Mouse (Mus musculus) embryonic facial prominence, embryonic 13.5 days (tissue): ENCODE results near the gene Arid1b. TPM values are rescaled to one million over a fixed set of nuclear protein-coding genes. Genes with fewer than 3 reads are reported as not detected.

Source experiments
- ATAC-seq: fragments of 200-750 bp; cut with Nextera tagmentation; 2 replicates; pipeline ENCODE4 v1.8.0; 2017; ENCODE audit warnings: low read depth; ENCODE audit not compliant: insufficient number of reproducible peaks, insufficient read depth, low FRiP score, low TSS enrichment
- H3K27ac ChIP-seq: fragments of 300-500 bp; sonication (generic); 2 replicates; pipeline ENCODE4 v1.5.1; 2015; ENCODE audit warnings: moderate library complexity, mild to moderate bottlenecking, inconsistent platforms
- H3K27me3 ChIP-seq: fragments of 300-500 bp; sonication (generic); 2 replicates; pipeline ENCODE4 v1.6.1; 2015; ENCODE audit warnings: mild to moderate bottlenecking, inconsistent platforms
- H3K36me3 ChIP-seq: fragments of 300-500 bp; sonication (generic); 2 replicates; pipeline ENCODE4 v1.6.1; 2015; ENCODE audit warnings: mild to moderate bottlenecking, inconsistent platforms
- H3K4me1 ChIP-seq: fragments of 300-500 bp; sonication (generic); 2 replicates; pipeline ENCODE4 v1.6.1; 2015; ENCODE audit warnings: inconsistent platforms
- H3K4me2 ChIP-seq: fragments of 300-500 bp; sonication (generic); 2 replicates; pipeline ENCODE4 v1.6.1; 2015; ENCODE audit warnings: moderate library complexity, mild to moderate bottlenecking, inconsistent platforms
- H3K4me3 ChIP-seq: fragments of 300-500 bp; sonication (generic); 2 replicates; pipeline ENCODE4 v1.5.1; 2015; ENCODE audit warnings: mild to moderate bottlenecking, inconsistent platforms
- H3K9ac ChIP-seq: fragments of 300-500 bp; sonication (generic); 2 replicates; pipeline ENCODE4 v1.6.1; 2015; ENCODE audit warnings: mild to moderate bottlenecking, inconsistent platforms
- H3K9me3 ChIP-seq: fragments of 300-500 bp; sonication (generic); 2 replicates; pipeline ENCODE4 v1.6.1; 2016; ENCODE audit warnings: inconsistent platforms
- WGBS: fragments of 180-500 bp; shearing (Covaris S2); methylation state at CpG from one replicate; pipeline ENCODE4 v1.1.7; 2015; ENCODE audit warnings: mixed read lengths; 5-methylcytosine and 5-hydroxymethylcytosine counted together
- polyA plus RNA-seq: library from polyadenylated mRNA; unstranded; fragments of >200 nt; fragmentation: Nextera tagmentation; extraction: Ambion mirVana; gene quantifications from 2 replicates; pipeline ENCODE4 v1.2.1, GENCODE M21; 2015

The Arid1b gene
- polyA plus RNA-seq, 1 experiment from 2014 or later = 13.0 TPM

DNA sequence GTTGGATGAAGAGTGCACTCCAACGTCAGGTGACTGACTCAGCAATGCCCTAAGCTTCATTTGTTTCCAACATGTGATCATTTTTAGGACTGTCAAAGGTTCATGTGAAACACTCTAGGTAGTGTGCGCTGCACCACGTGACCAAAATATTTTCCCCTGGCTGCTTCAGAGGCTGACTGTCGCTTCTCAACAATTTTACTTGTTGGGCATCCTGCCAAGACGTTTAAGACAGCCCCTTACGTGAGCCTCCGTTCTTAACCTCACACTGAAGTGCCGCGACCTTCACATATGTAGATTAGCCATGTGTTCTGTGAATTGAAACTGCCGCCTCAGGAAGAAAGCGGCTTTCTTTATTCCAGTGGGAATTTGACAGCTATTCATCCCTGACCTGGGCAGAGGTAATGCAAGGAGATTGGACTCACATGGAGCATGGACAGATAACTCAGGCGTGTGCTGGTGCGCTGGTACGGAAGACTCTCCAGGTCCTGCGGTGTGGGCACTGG lies 13.1 kb downstream of the Arid1b start:
- 18% methylated on average over 15 of the region's 15 CpGs for WGBS
- Histone ChIP-seq H3K27me3 (no peaks in the 10 kb centered on the region), H3K9me3 (no peaks in the 10 kb centered on the region), H3K36me3 (no peaks in the 10 kb centered on the region), H3K4me3 (0 out of 2 replicates have a peak overlapping the region, but pooled peaks have one; percentile 1), H3K4me1 (peaks cover 82% of the 10 kb centered on the region), H3K9ac (no peak overlapping the region), H3K27ac (no peak overlapping the region), H3K4me2 (peak overlapping the region; percentile 34)
- ATAC-seq = peak; percentile 38; the same call in 1 of the 2 replicates

DNA sequence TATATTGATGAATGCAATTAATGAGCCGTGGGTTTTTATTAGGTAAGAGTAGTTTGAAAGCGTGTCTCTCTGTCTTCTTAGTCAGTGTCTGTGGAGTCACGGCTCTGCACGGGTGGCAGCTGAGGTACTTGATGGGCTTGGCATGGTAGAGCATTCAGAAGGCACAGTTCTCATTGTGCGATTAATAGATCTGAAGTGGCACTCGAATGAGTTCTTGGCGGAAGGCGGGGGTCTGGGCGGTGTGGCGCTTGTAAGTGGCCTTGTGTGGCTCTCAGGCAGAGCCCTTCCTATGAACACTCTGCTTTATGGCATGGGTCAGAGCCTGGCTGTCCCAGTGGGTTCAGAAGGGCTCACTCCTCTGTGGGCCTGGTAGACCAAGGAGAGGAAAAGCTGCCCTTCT lies 14.1 kb downstream of the Arid1b start:
- H3K27ac ChIP-seq = no peak overlapping the region
- no peak for ATAC-seq
- 84% methylated on average over 10 of the region's 10 CpGs for WGBS
- H3K4me2 ChIP-seq = no peak overlapping the region
- H3K4me1 ChIP-seq = peaks cover 77% of the 10 kb centered on the region
- no peaks in the 10 kb centered on the region for H3K9me3 ChIP-seq
- H3K4me3 ChIP-seq = no peak overlapping the region
- no peaks in the 10 kb centered on the region for H3K27me3 ChIP-seq
- H3K36me3 ChIP-seq = no peaks in the 10 kb centered on the region
- H3K9ac ChIP-seq = no peak overlapping the region

DNA sequence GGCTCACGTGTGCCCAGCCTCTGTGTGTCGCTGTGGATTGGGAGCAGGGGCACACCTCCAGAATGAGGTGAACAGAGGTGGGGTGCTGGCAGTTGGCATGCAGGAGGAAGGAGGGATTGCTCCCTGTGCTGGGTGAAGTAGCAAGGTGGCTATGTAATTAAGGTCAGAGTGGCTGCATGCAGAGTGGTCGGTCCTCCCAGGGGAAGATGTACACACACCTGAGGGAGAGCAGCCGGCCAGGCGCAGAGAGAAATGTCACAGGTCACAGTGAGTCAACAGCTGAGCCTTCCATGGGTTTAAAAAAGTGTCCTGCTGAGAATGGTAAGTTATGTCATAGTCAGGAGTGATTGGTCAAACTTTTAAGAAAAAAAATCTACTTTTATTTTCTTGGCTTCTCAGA lies 14.6 kb downstream of the Arid1b start:
- WGBS = 69% methylated on average over 5 of the region's 5 CpGs
- no peak overlapping the region for H3K4me3 ChIP-seq

DNA sequence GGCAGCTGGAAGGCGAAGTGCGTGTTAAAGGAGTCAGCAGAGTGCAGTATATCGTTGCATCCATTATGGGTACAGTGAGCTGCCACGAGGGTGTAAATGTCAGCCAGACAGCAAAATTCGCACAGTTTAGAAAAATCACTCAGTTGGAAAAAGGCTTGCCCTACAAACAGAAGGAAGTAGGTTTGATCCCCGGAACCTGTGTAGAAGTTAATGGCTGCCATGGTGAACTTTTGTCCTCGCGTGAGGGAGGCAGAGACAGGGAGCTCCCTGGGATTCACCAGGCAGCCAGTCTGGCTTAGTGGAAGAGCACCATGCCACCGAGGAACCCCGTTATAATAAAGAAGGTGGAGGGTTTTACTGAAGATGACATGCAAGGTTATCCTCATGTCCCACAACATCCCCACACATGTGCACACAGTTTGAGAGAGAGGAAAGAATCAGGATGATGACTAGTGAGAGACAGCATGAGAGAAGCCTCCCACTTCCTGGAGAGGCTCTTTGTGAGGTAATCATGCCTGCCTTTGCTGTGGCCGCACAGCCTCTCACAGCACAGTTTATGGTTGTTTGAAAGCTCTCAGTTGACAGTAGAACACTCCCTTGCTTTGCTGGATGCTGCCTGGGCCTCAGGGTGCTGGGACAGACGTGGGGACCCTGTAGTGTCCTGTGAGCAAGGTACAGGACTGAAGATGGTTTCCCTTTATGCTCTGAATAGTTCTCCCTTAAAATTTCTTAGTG lies 15.6 kb downstream of the Arid1b start:
- Histone ChIP-seq H3K27ac (no peak overlapping the region), H3K4me2 (no peak overlapping the region), H3K36me3 (0 out of 2 replicates have a peak, but pooled peaks cover 4% of the 10 kb centered on the region), H3K9me3 (no peaks in the 10 kb centered on the region), H3K4me3 (no peak overlapping the region), H3K4me1 (peaks cover 68% of the 10 kb centered on the region), H3K9ac (no peak overlapping the region), H3K27me3 (no peaks in the 10 kb centered on the region)
- ATAC-seq = no peak
- WGBS = 74% methylated on average over 12 of the region's 12 CpGs

More for the DNA sequence above, 14.6 kb downstream of the Arid1b start:
- H3K27ac ChIP-seq = no peak overlapping the region
- H3K4me1 ChIP-seq = peaks cover 72% of the 10 kb centered on the region
- H3K4me2 ChIP-seq = no peak overlapping the region
- no peaks in the 10 kb centered on the region for H3K27me3 ChIP-seq
- H3K36me3 ChIP-seq = no peaks in the 10 kb centered on the region
- no peak for ATAC-seq
- no peaks in the 10 kb centered on the region for H3K9me3 ChIP-seq
- no peak overlapping the region for H3K9ac ChIP-seq

DNA sequence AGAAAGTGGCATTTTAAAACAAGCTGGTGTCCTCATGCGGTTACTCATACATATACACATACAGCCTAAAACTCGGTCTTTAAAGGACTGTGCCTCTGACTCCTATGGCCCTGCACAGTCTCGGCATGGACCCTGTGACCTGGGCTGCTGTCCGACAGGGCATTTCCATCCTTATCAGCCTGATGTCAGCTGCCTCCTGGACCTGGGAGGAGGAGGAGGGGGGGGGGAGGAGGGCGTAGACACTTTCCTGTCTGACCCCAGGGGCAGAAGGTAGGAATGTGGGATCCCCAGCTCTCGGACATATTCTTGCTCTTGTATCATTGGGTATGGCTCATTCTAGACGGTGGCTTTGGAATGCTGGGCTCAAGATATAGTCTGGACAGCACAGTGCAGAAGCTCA lies 16.6 kb downstream of the Arid1b start:
- Histone ChIP-seq H3K9ac (no peak overlapping the region), H3K4me1 (peaks cover 58% of the 10 kb centered on the region), H3K36me3 (0 out of 2 replicates have a peak, but pooled peaks cover 4% of the 10 kb centered on the region), H3K4me2 (no peak overlapping the region), H3K4me3 (no peak overlapping the region), H3K9me3 (no peaks in the 10 kb centered on the region), H3K27ac (no peak overlapping the region), H3K27me3 (no peaks in the 10 kb centered on the region)
- no peak for ATAC-seq
- WGBS = 56% methylated on average over 7 of the region's 7 CpGs

DNA sequence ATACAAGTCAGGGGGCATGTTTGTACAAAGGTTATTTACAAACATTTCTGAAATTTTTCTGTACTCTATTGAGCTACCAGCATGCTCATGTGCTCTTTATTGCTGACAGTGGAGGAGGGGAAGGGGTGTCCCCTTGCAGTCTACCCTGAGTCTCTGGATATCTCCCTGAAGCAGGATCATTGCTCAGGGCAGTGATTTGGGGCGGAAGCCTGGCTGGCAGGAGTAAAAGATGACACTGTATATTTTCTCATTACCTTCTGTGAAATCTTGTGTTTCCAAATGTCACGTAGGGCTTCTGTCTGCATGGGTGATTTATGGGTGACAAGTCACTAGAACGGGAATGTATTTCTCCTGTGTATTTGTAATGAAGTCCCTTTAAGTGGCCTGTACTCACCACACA lies 18.0 kb downstream of the Arid1b start:
- 0 out of 2 replicates have a peak, but pooled peaks cover 4% of the 10 kb centered on the region for H3K36me3 ChIP-seq
- H3K9ac ChIP-seq = no peak overlapping the region
- no peaks in the 10 kb centered on the region for H3K27me3 ChIP-seq
- no peaks in the 10 kb centered on the region for H3K9me3 ChIP-seq
- 72% methylated on average over 3 of the region's 3 CpGs for WGBS
- peaks cover 55% of the 10 kb centered on the region for H3K4me1 ChIP-seq
- no peak overlapping the region for H3K4me3 ChIP-seq
- H3K4me2 ChIP-seq = no peak overlapping the region
- no peak for ATAC-seq
- H3K27ac ChIP-seq = no peak overlapping the region

DNA sequence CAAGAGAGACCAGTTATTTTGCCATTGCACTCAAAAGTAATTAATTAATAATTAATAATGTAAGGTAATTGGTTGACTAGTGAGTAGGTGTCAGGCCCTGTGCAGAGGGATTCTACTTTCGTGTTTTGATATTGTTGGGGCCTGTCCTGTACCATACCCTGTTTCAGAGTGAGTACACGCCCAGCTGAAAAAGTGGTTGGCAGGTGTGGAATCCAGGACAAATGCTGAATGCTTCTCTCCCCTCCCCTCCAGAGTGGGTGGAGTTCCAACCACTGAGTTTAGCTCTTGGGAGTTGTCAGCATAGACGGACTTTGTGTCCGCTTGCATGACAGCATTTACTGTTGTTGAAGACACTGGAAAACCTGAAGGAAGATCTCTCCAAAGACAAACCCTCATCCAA lies 18.4 kb downstream of the Arid1b start:
- no peak for ATAC-seq
- Histone ChIP-seq H3K27me3 (no peaks in the 10 kb centered on the region), H3K4me3 (no peak overlapping the region), H3K9ac (no peak overlapping the region), H3K9me3 (no peaks in the 10 kb centered on the region), H3K4me2 (no peak overlapping the region), H3K27ac (no peak overlapping the region), H3K36me3 (0 out of 2 replicates have a peak, but pooled peaks cover 4% of the 10 kb centered on the region), H3K4me1 (peaks cover 50% of the 10 kb centered on the region)
- WGBS = 65% methylated on average over 4 of the region's 4 CpGs

DNA sequence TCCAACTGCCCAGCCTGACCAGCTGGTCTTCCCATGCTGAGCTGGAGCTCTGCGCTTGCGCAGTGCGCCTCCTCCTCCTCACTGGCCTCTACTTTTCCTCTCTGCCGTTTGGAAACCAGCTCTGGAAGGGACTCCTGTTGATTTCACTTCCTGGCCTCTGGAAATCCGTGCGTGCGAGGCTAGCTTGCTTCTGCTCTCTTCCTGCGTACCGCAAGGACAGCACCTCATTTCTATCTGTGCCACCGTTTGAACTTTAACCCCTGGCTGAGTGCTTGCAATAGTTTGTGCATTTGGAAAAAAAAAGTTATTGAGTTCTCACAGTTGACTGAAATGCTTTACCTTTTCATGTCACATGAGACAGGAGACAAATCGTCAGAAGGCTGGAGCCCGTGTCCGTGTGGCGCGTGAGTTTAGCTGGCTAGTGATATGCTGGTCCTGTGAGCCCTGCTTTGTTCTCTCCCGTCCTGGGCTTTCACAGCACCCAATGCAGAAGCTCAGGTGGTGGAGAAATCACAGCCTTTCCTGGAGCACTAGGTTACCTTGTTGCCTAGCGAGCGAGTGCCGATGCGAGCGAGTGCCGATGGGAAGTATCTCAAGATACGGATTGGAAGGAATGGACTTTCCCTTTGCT lies 20.3 kb downstream of the Arid1b start:
- Histone ChIP-seq H3K27me3 (no peaks in the 10 kb centered on the region), H3K27ac (no peak overlapping the region), H3K4me3 (no peak overlapping the region), H3K9me3 (no peaks in the 10 kb centered on the region), H3K4me2 (no peak overlapping the region), H3K9ac (no peak overlapping the region), H3K36me3 (0 out of 2 replicates have a peak, but pooled peaks cover 4% of the 10 kb centered on the region), H3K4me1 (peaks cover 40% of the 10 kb centered on the region)
- 80% methylated on average over 23 of the region's 23 CpGs for WGBS
- no peak for ATAC-seq

DNA sequence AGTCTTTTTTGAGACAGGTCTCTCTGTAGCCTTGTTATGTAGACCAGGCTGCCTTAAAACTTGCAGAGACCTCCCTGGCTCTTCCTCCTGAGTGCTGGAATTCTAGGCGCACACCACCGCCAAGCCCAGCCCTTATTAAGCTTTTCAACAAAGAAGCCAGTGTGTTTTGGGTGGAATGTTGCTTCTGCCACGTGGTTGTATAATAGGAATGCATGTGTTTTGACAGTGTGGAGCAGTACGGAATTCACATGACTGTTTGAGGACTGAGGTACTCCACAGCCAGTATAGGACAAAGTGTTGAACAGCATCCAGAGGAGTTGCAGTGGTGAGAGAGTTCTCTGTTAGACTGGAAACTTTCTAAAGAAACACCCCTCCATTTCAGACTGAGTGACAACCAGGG lies 22.3 kb downstream of the Arid1b start:
- Histone ChIP-seq H3K36me3 (0 out of 2 replicates have a peak, but pooled peaks cover 4% of the 10 kb centered on the region), H3K27ac (no peak overlapping the region), H3K4me2 (no peak overlapping the region), H3K9me3 (no peaks in the 10 kb centered on the region), H3K4me3 (no peak overlapping the region), H3K27me3 (no peaks in the 10 kb centered on the region), H3K4me1 (peaks cover 45% of the 10 kb centered on the region), H3K9ac (no peak overlapping the region)
- no peak for ATAC-seq
- 48% methylated on average over 4 of the region's 4 CpGs for WGBS

DNA sequence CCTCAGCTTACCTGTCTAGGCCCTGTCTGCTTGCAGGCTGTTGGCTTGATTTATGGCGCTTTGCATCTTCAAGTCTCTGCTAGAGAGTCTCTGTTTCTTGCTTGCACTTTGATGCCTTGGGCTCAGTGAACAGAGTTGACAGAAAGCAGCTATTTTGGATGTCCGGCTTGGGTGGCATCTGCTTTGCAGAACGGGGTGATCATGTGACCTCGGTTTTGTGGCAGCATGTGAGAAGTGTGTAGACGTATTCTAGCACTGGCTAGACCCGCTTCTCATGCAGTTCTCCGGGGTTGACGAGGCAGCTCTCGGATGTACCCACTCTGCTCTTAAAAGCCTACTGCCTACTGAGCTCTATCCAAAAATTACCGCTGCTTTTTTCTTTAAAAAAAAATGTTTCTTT lies 22.9 kb downstream of the Arid1b start:
- 81% methylated on average over 10 of the region's 10 CpGs for WGBS
- H3K27me3 ChIP-seq = no peaks in the 10 kb centered on the region
- peaks cover 48% of the 10 kb centered on the region for H3K4me1 ChIP-seq
- no peak overlapping the region for H3K9ac ChIP-seq
- H3K9me3 ChIP-seq = no peaks in the 10 kb centered on the region
- no peak for ATAC-seq
- 0 out of 2 replicates have a peak, but pooled peaks cover 4% of the 10 kb centered on the region for H3K36me3 ChIP-seq
- no peak overlapping the region for H3K4me2 ChIP-seq
- H3K27ac ChIP-seq = no peak overlapping the region
- H3K4me3 ChIP-seq = no peak overlapping the region

DNA sequence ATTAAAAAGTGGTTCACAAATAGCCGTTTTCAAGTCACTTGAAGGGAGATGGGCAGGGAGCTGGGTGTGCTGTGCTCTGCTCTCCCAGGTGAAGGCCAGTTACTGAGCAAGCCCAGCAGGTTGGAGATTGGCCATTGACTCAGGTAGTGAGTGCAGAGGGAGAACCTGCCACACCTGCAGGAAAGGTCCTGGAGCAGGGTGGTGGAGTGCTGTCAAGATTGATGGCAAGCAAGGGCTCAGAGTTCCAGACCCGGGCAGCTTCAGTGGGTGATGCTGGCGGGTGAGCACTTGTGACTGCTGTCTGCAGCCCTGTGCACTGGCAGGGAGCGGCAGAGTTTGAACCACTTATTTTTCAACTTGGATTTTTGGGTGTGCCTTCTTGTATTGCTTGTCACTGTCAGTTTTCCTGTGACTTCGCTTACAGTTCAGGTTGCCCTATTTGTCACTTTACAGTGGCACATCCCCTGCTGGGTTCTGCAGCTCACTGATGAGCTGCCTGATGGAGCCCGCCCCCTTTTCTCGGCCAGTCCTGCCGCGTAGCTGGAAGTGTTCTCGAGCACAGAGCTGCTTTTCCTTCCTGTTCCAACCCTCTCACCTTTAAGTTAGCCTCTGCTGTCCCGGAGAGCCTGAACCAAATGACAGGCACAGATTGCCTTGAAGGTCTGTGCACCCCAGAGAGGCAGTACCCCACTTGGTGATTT lies 27.3 kb downstream of the Arid1b start:
- Histone ChIP-seq H3K27ac (no peak overlapping the region), H3K36me3 (no peaks in the 10 kb centered on the region), H3K4me1 (peaks cover 54% of the 10 kb centered on the region), H3K27me3 (no peaks in the 10 kb centered on the region), H3K4me2 (peak overlapping the region; percentile 33), H3K9ac (peak overlapping the region; percentile 54; the same call in 1 of the 2 replicates), H3K9me3 (no peaks in the 10 kb centered on the region), H3K4me3 (no peak overlapping the region)
- ATAC-seq = no peak
- WGBS = 38% methylated on average over 11 of the region's 11 CpGs
